Mouse (Mus musculus): Measurements from ENCODE around the gene Myo15b. TPM values are rescaled to one million over a fixed set of nuclear protein-coding genes. Genes with fewer than 3 reads are reported as not detected.

The Myo15b gene
- polyA plus RNA-seq, 1 experiment: 12.1 TPM

GRCm38 (mm10) chr11:115877174-115877755 lies 19.1 kb downstream of the Myo15b start:
- no peaks in the 10 kb centered on the region for H3K4me1 ChIP-seq (ENCODE audit: control insufficient read depth, insufficient read depth, low read length)
- TF ChIP-seq CTCF (IDR thresholded peaks at IDR 0.05; ENCODE audit: control insufficient read depth, insufficient read depth, insufficient replicate concordance, low read depth, low read length) (no peak), POLR2A (IDR thresholded peaks at IDR 0.05; ENCODE audit: control insufficient read depth, low read depth, low read length) (no peak)
- H3K4me3 ChIP-seq (ENCODE audit: control insufficient read depth, low read depth, low read length): no peak overlapping the region
- H3K36me3 ChIP-seq (ENCODE audit: control insufficient read depth, insufficient read depth, low read length): no peaks in the 10 kb centered on the region
- H3K27me3 ChIP-seq (ENCODE audit: control insufficient read depth, insufficient read depth, low read length): no peaks in the 10 kb centered on the region
- no peak overlapping the region for H3K27ac ChIP-seq (ENCODE audit: control insufficient read depth, insufficient read depth, low read depth, low read length)

DNA sequence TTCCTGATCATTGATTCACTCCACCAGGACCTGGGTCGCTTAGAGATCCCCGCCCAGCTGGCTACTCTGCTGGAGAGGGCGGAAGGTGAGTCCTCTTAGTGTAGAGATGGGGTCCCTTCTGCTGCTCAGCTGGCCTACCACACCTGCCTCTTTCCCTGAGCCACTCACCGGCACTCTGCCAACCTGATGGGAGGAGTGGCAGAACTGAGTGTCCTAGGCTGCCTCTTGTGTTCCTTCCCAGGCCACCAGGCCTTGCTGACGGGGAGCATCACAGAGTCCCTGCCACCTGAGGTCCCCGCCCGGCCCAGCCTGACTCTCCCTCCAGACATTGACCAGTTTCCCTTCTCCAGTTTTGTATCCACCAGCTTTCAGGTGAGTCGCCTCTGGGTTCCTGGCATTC lies 19.9 kb downstream of the Myo15b start:
- Histone ChIP-seq H3K27ac (ENCODE audit: control insufficient read depth, insufficient read depth, low read depth, low read length) (no peak overlapping the region), H3K36me3 (ENCODE audit: control insufficient read depth, insufficient read depth, low read length) (no peaks in the 10 kb centered on the region), H3K27me3 (ENCODE audit: control insufficient read depth, insufficient read depth, low read length) (no peaks in the 10 kb centered on the region), H3K4me3 (ENCODE audit: control insufficient read depth, low read depth, low read length) (no peak overlapping the region), H3K4me1 (ENCODE audit: control insufficient read depth, insufficient read depth, low read length) (no peaks in the 10 kb centered on the region)
- TF ChIP-seq CTCF (IDR thresholded peaks at IDR 0.05; ENCODE audit: control insufficient read depth, insufficient read depth, insufficient replicate concordance, low read depth, low read length) (no peak), POLR2A (IDR thresholded peaks at IDR 0.05; ENCODE audit: control insufficient read depth, low read depth, low read length) (no peak)

DNA sequence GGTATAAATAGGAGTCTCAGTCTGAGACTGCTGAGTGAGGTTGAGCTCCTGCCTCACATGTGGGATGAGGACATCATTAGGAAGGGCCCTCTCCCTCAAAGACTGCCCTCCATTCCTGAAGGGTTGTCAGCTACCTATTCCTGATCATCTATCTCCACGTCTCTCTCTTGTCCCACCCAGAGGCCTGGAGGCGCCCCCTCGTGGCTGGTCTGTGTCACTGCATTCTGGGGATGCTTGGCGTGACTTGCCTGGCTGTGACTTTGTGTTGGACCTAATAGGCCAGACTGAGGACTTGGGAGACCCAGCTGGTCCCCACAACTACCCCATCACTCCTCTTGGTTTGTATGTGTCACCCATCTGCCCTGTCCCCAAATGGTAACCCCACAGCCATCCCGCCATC lies 22.8 kb downstream of the Myo15b start:
- TF ChIP-seq POLR2A (IDR thresholded peaks at IDR 0.05; ENCODE audit: control insufficient read depth, low read depth, low read length) (no peak), CTCF (IDR thresholded peaks at IDR 0.05; ENCODE audit: control insufficient read depth, insufficient read depth, insufficient replicate concordance, low read depth, low read length) (peak; percentile 67)
- Histone ChIP-seq H3K36me3 (ENCODE audit: control insufficient read depth, insufficient read depth, low read length) (no peaks in the 10 kb centered on the region), H3K4me3 (ENCODE audit: control insufficient read depth, low read depth, low read length) (no peak overlapping the region), H3K4me1 (ENCODE audit: control insufficient read depth, insufficient read depth, low read length) (peaks cover 3% of the 10 kb centered on the region), H3K27ac (ENCODE audit: control insufficient read depth, insufficient read depth, low read depth, low read length) (no peak overlapping the region), H3K27me3 (ENCODE audit: control insufficient read depth, insufficient read depth, low read length) (no peaks in the 10 kb centered on the region)

GRCm38 (mm10) chr11:115883251-115883650 lies 25.0 kb downstream of the Myo15b start:
- H3K4me1 ChIP-seq (ENCODE audit: control insufficient read depth, insufficient read depth, low read length): peaks cover 3% of the 10 kb centered on the region
- no peaks in the 10 kb centered on the region for H3K36me3 ChIP-seq (ENCODE audit: control insufficient read depth, insufficient read depth, low read length)
- TF ChIP-seq POLR2A (IDR thresholded peaks at IDR 0.05; ENCODE audit: control insufficient read depth, low read depth, low read length) (no peak), CTCF (IDR thresholded peaks at IDR 0.05; ENCODE audit: control insufficient read depth, insufficient read depth, insufficient replicate concordance, low read depth, low read length) (no peak)
- H3K27ac ChIP-seq (ENCODE audit: control insufficient read depth, insufficient read depth, low read depth, low read length): no peak overlapping the region
- no peaks in the 10 kb centered on the region for H3K27me3 ChIP-seq (ENCODE audit: control insufficient read depth, insufficient read depth, low read length)
- H3K4me3 ChIP-seq (ENCODE audit: control insufficient read depth, low read depth, low read length): peak overlapping the region; percentile 36

GRCm38 (mm10) chr11:115884361-115884760 lies 26.2 kb downstream of the Myo15b start:
- Histone ChIP-seq H3K36me3 (ENCODE audit: control insufficient read depth, insufficient read depth, low read length) (no peaks in the 10 kb centered on the region), H3K4me1 (ENCODE audit: control insufficient read depth, insufficient read depth, low read length) (peaks cover 3% of the 10 kb centered on the region), H3K27me3 (ENCODE audit: control insufficient read depth, insufficient read depth, low read length) (no peaks in the 10 kb centered on the region), H3K4me3 (ENCODE audit: control insufficient read depth, low read depth, low read length) (no peak overlapping the region), H3K27ac (ENCODE audit: control insufficient read depth, insufficient read depth, low read depth, low read length) (no peak overlapping the region)
- TF ChIP-seq POLR2A (IDR thresholded peaks at IDR 0.05; ENCODE audit: control insufficient read depth, low read depth, low read length) (no peak), CTCF (IDR thresholded peaks at IDR 0.05; ENCODE audit: control insufficient read depth, insufficient read depth, insufficient replicate concordance, low read depth, low read length) (no peak)

DNA sequence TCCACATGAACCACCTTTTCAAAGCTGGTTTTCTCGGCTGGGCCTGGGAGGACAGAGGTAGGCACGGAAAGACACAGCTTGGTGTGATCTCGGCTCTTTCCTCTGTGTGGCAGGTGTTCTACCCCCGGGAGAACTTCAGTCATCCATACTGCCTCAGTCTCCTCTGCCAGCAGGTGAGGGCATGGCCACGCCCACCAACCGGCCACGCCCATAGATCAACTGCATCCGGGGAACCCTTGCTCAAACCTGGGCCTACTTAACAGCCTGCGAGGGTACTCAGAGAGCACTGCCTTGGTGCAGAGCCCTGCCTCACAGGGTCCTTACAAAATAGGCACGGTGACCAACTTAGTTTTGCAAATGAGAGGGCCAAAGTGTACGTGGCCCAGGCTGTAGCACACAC lies 27.1 kb downstream of the Myo15b start:
- no peak overlapping the region for H3K4me3 ChIP-seq (ENCODE audit: control insufficient read depth, low read depth, low read length)
- no peak for TF ChIP-seq CTCF (IDR thresholded peaks at IDR 0.05; ENCODE audit: control insufficient read depth, insufficient read depth, insufficient replicate concordance, low read depth, low read length)
- TF ChIP-seq POLR2A (IDR thresholded peaks at IDR 0.05; ENCODE audit: control insufficient read depth, low read depth, low read length): no peak
- no peaks in the 10 kb centered on the region for H3K27me3 ChIP-seq (ENCODE audit: control insufficient read depth, insufficient read depth, low read length)
- H3K27ac ChIP-seq (ENCODE audit: control insufficient read depth, insufficient read depth, low read depth, low read length): no peak overlapping the region
- H3K4me1 ChIP-seq (ENCODE audit: control insufficient read depth, insufficient read depth, low read length): peaks cover 3% of the 10 kb centered on the region
- no peaks in the 10 kb centered on the region for H3K36me3 ChIP-seq (ENCODE audit: control insufficient read depth, insufficient read depth, low read length)

DNA sequence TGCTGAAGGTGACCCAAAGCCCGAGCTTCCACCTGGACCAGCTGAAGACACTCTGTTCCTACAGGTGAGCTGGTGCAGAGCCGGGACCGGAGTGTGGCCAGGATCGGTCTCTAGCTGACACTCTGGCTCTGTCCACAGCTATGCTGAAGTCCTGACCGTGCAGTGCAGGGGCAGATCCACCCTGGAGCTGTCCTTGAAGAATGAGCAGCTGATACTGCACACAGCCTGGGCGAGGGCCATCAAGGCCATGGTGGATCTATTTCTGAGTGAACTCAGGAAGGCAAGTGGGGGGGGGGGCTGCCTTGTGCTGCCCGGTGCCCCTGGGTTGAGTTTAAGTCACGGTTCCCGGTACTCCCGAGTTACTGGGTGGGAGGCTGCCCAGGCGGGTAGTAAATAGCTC lies 28.2 kb downstream of the Myo15b start:
- Histone ChIP-seq H3K4me1 (ENCODE audit: control insufficient read depth, insufficient read depth, low read length) (peaks cover 3% of the 10 kb centered on the region), H3K36me3 (ENCODE audit: control insufficient read depth, insufficient read depth, low read length) (no peaks in the 10 kb centered on the region), H3K27me3 (ENCODE audit: control insufficient read depth, insufficient read depth, low read length) (no peaks in the 10 kb centered on the region), H3K4me3 (ENCODE audit: control insufficient read depth, low read depth, low read length) (no peak overlapping the region), H3K27ac (ENCODE audit: control insufficient read depth, insufficient read depth, low read depth, low read length) (no peak overlapping the region)
- TF ChIP-seq POLR2A (IDR thresholded peaks at IDR 0.05; ENCODE audit: control insufficient read depth, low read depth, low read length) (no peak), CTCF (IDR thresholded peaks at IDR 0.05; ENCODE audit: control insufficient read depth, insufficient read depth, insufficient replicate concordance, low read depth, low read length) (no peak)

- no peak for TF ChIP-seq CTCF (IDR thresholded peaks at IDR 0.05; ENCODE audit: control insufficient read depth, insufficient read depth, insufficient replicate concordance, low read depth, low read length)
- TF ChIP-seq POLR2A (IDR thresholded peaks at IDR 0.05; ENCODE audit: control insufficient read depth, low read depth, low read length): no peak
- Histone ChIP-seq H3K27me3 (ENCODE audit: control insufficient read depth, insufficient read depth, low read length) (no peaks in the 10 kb centered on the region), H3K36me3 (ENCODE audit: control insufficient read depth, insufficient read depth, low read length) (no peaks in the 10 kb centered on the region), H3K4me1 (ENCODE audit: control insufficient read depth, insufficient read depth, low read length) (peaks cover 3% of the 10 kb centered on the region), H3K4me3 (ENCODE audit: control insufficient read depth, low read depth, low read length) (no peak overlapping the region), H3K27ac (ENCODE audit: control insufficient read depth, insufficient read depth, low read depth, low read length) (no peak overlapping the region)
Observed at GRCm38 (mm10) chr11:115888020-115888419, 29.8 kb downstream of the Myo15b start.
